Mouse (Mus musculus) testis, adult 2 months (tissue): ENCODE measurements around the gene Zfp316.

Source experiments
- CTCF ChIP-seq: fragments of 200-500 bp; IDR thresholded peaks from 2 replicates; pipeline ENCODE4 v1.5.1; 2012; ENCODE audit warnings: low read depth, mild to moderate bottlenecking, inconsistent platforms, low read length, moderate library complexity; ENCODE audit not compliant: control insufficient read depth, insufficient read depth, insufficient replicate concordance
- POLR2A ChIP-seq: fragments of 200-500 bp; IDR thresholded peaks from 2 replicates; pipeline ENCODE4 v1.6.1; 2012; ENCODE audit warnings: low read depth, mild to moderate bottlenecking, inconsistent platforms, low read length, moderate library complexity; ENCODE audit not compliant: control insufficient read depth

GRCm38 (mm10) chr5:143317288-143317610 is 47.4 kb upstream of the Zfp316 start:
- TF ChIP-seq POLR2A (no peak), CTCF (no peak)
